Mouse (Mus musculus) T-helper 1 cell (primary cell): ENCODE data around the gene Nutf2.

Source experiments
- in situ Hi-C: fragments of 300-600 bp; cut with MboI, MseI; formaldehyde crosslinking; loops from one replicate; pipeline ENCODE4 v1.15.1; 2025; ENCODE audit warnings: high pct_unique_total_duplicates

Nutf2 gene

GRCm38 (mm10) chr8:105854715-105855216 lies 5.6 kb upstream of the Nutf2 start, which contains the start of gene Thap11:
Thap11 (plus strand) TSS chr8:105855132.
- in situ Hi-C loops, result no loop called here

GRCm38 (mm10) chr8:105855248-105856167 lies 4.9 kb upstream of the Nutf2 start:
- in situ Hi-C loops, result no loop called here

GRCm38 (mm10) chr8:105856168-105856835 lies 4.1 kb upstream of the Nutf2 start:
- in situ Hi-C loops, result no loop called here

GRCm38 (mm10) chr8:105858495-105858894 lies 1.9 kb upstream of the Nutf2 start:
- in situ Hi-C loops, result no loop called here

- in situ Hi-C loops, result no loop called here
Measured at GRCm38 (mm10) chr8:105859314-105859713, 1.1 kb upstream of the Nutf2 start.

GRCm38 (mm10) chr8:105861951-105862350 lies 1.6 kb downstream of the Nutf2 start:
- in situ Hi-C loops, result no loop called here

- in situ Hi-C loops, result no loop called here
Measured at GRCm38 (mm10) chr8:105866364-105867029, 6.1 kb downstream of the Nutf2 start.

GRCm38 (mm10) chr8:105874301-105874700 lies 13.9 kb downstream of the Nutf2 start:
- in situ Hi-C loops, result no loop called here

- in situ Hi-C loops, result no loop called here
Measured at GRCm38 (mm10) chr8:105880754-105881520, 20.6 kb downstream of the Nutf2 start, which contains the start of gene Edc4. Edc4 (plus strand) TSS chr8:105880881.

- in situ Hi-C loops, result loop anchor here (5.0 kb wide), 1 partner anchor 42 kb away; the partner anchor contains the start of gene Ctrl
Measured at GRCm38 (mm10) chr8:105889756-105890465, 29.5 kb downstream of the Nutf2 start.

GRCm38 (mm10) chr8:105890870-105891269 lies 30.5 kb downstream of the Nutf2 start:
- in situ Hi-C loops, result loop anchor here (5.0 kb wide), 1 partner anchor 41 kb away; the partner anchor contains the start of gene Ctrl

GRCm38 (mm10) chr8:105892432-105892831 lies 32.1 kb downstream of the Nutf2 start:
- in situ Hi-C loops, result loop anchor here (5.0 kb wide), 1 partner anchor 40 kb away; the partner anchor contains the start of gene Ctrl

- in situ Hi-C loops, result loop anchor here (5.0 kb wide), 1 partner anchor 39 kb away; the partner anchor contains the start of gene Ctrl
Measured at GRCm38 (mm10) chr8:105893339-105893738, 33.0 kb downstream of the Nutf2 start, which contains the start of gene Nrn1l. Nrn1l (plus strand) TSS chr8:105893567.

GRCm38 (mm10) chr8:105897801-105898480 lies 37.6 kb downstream of the Nutf2 start:
- in situ Hi-C loops, result no loop called here

- in situ Hi-C loops, result no loop called here
Measured at GRCm38 (mm10) chr8:105900180-105900940, 40.0 kb downstream of the Nutf2 start, which contains the start of gene Pskh1. Pskh1 (plus strand) TSS chr8:105900441.

GRCm38 (mm10) chr8:105900941-105901616 lies 40.7 kb downstream of the Nutf2 start:
- in situ Hi-C loops, result no loop called here

GRCm38 (mm10) chr8:105919390-105919789 lies 59.0 kb downstream of the Nutf2 start:
- in situ Hi-C loops, result no loop called here

GRCm38 (mm10) chr8:105925123-105925522 lies 64.7 kb downstream of the Nutf2 start:
- in situ Hi-C loops, result no loop called here
